Mouse (Mus musculus) hindbrain, embryonic 10.5 days (tissue): ENCODE results near the gene Krtap5-1. TPM values are rescaled to one million over a fixed set of nuclear protein-coding genes. Genes with fewer than 3 reads are reported as not detected.
"Not testable (repeated sequence)": the region's sequence is repeated elsewhere in the genome, so short reads cannot be mapped to it uniquely, and the experiment has no call there.

Experiments used
- DNase-seq: peaks from one replicate; pipeline ENCODE4 v3.0.0-alpha.2; 2017; ENCODE audit warnings: low spot score
- H3K27ac ChIP-seq: fragments of 300-500 bp; sonication (generic); 2 replicates; pipeline ENCODE4 v1.5.1; 2016; ENCODE audit warnings: mild to moderate bottlenecking, moderate library complexity
- H3K27me3 ChIP-seq: fragments of 300-500 bp; sonication (generic); 2 replicates; pipeline ENCODE4 v1.6.1; 2016; ENCODE audit warnings: mild to moderate bottlenecking; ENCODE audit not compliant: poor library complexity, insufficient read depth, severe bottlenecking
- H3K36me3 ChIP-seq: fragments of 300-500 bp; sonication (generic); 2 replicates; pipeline ENCODE4 v1.6.1; 2016; ENCODE audit warnings: mild to moderate bottlenecking, moderate library complexity
- H3K4me1 ChIP-seq: fragments of 300-500 bp; sonication (generic); replicated peaks from 2 replicates; pipeline ENCODE4 v1.6.1; 2016; ENCODE audit warnings: mild to moderate bottlenecking
- H3K4me3 ChIP-seq: fragments of 300-500 bp; sonication (generic); 2 replicates; pipeline ENCODE4 v1.5.1; 2016; ENCODE audit warnings: mild to moderate bottlenecking, moderate library complexity
- H3K9me3 ChIP-seq: fragments of 300-500 bp; sonication (generic); 2 replicates; pipeline ENCODE4 v1.6.1; 2016; ENCODE audit warnings: mild to moderate bottlenecking, moderate library complexity
- WGBS: fragments of 180-500 bp; shearing (Covaris S2); methylation state at CpG from one replicate; pipeline ENCODE4 v1.1.7; 2016; 5-methylcytosine and 5-hydroxymethylcytosine counted together
- polyA plus RNA-seq: library from polyadenylated mRNA; unstranded; fragments of >200 nt; fragmentation: Nextera tagmentation; extraction: Ambion mirVana; gene quantifications from 2 replicates; pipeline ENCODE4 v1.2.1, GENCODE M21; 2016

The Krtap5-1 gene
- polyA plus RNA-seq, 1 experiment from 2014 or later, result not detected

- 92% methylated on average over 6 of the region's 6 CpGs for WGBS
- Histone ChIP-seq H3K27ac (no peak overlapping the region), H3K36me3 (no peaks in the 10 kb centered on the region), H3K4me3 (no peak overlapping the region), H3K9me3 (no peaks in the 10 kb centered on the region), H3K27me3 (peaks cover 5% of the 10 kb centered on the region; the same call in 1 of the 2 replicates), H3K4me1 (peaks cover 22% of the 10 kb centered on the region)
- DNase-seq, result no peak
These were observed 25.7 kb upstream of the Krtap5-1 start for GRCm38 (mm10) chr7:142322641-142323040.

GRCm38 (mm10) chr7:142321637-142322306 lies 24.9 kb upstream of the Krtap5-1 start:
- H3K4me1 ChIP-seq, result peaks cover 22% of the 10 kb centered on the region
- peak overlapping the region; percentile 64; the same call in 1 of the 2 replicates for H3K27ac ChIP-seq
- WGBS, result 66% methylated on average over 7 of the region's 10 CpGs
- not testable (repeated sequence) for H3K36me3 ChIP-seq, H3K9me3 ChIP-seq, H3K4me3 ChIP-seq, DNase-seq, H3K27me3 ChIP-seq

- peaks cover 5% of the 10 kb centered on the region; the same call in 1 of the 2 replicates for H3K27me3 ChIP-seq
- H3K27ac ChIP-seq, result peak overlapping the region; percentile 63
- 41% methylated on average over 2 of the region's 2 CpGs for WGBS
- no peak for DNase-seq
- H3K36me3 ChIP-seq, result no peaks in the 10 kb centered on the region
- peaks cover 22% of the 10 kb centered on the region for H3K4me1 ChIP-seq
- H3K9me3 ChIP-seq, result no peaks in the 10 kb centered on the region
- no peak overlapping the region for H3K4me3 ChIP-seq
These were observed 24.0 kb upstream of the Krtap5-1 start for GRCm38 (mm10) chr7:142320906-142321305.

GRCm38 (mm10) chr7:142319124-142319523 lies 22.2 kb upstream of the Krtap5-1 start:
- DNase-seq, result no peak
- H3K27me3 ChIP-seq, result peaks cover 5% of the 10 kb centered on the region; the same call in 1 of the 2 replicates
- no peak overlapping the region for H3K27ac ChIP-seq
- H3K4me1 ChIP-seq, result peaks cover 27% of the 10 kb centered on the region
- 84% methylated on average over 11 of the region's 11 CpGs for WGBS
- H3K9me3 ChIP-seq, result no peaks in the 10 kb centered on the region
- H3K4me3 ChIP-seq, result no peak overlapping the region
- no peaks in the 10 kb centered on the region for H3K36me3 ChIP-seq

- WGBS, result 80% methylated on average over 5 of the region's 5 CpGs
- H3K4me3 ChIP-seq, result no peak overlapping the region
- no peak for DNase-seq
- H3K27ac ChIP-seq, result 0 out of 2 replicates have a peak overlapping the region, but pooled peaks have one; percentile 23
- peaks cover 5% of the 10 kb centered on the region; the same call in 1 of the 2 replicates for H3K27me3 ChIP-seq
- H3K9me3 ChIP-seq, result no peaks in the 10 kb centered on the region
- no peaks in the 10 kb centered on the region for H3K36me3 ChIP-seq
- peaks cover 27% of the 10 kb centered on the region for H3K4me1 ChIP-seq
These were observed 20.3 kb upstream of the Krtap5-1 start for GRCm38 (mm10) chr7:142317216-142317615.

GRCm38 (mm10) chr7:142316558-142316957 lies 19.6 kb upstream of the Krtap5-1 start:
- Histone ChIP-seq H3K4me3 (no peak overlapping the region), H3K36me3 (no peaks in the 10 kb centered on the region), H3K9me3 (no peaks in the 10 kb centered on the region), H3K27ac (no peak overlapping the region), H3K27me3 (peaks cover 5% of the 10 kb centered on the region; the same call in 1 of the 2 replicates), H3K4me1 (peaks cover 23% of the 10 kb centered on the region)
- peak; percentile 56 for DNase-seq
- 45% methylated on average over 6 of the region's 6 CpGs for WGBS

- Histone ChIP-seq H3K27ac (no peak overlapping the region), H3K9me3 (no peaks in the 10 kb centered on the region), H3K4me3 (no peak overlapping the region), H3K27me3 (no peaks in the 10 kb centered on the region), H3K4me1 (peaks cover 8% of the 10 kb centered on the region; the same call in 1 of the 2 replicates), H3K36me3 (no peaks in the 10 kb centered on the region)
- no peak for DNase-seq
- 58% methylated on average over 5 of the region's 5 CpGs for WGBS
These were observed 17.8 kb upstream of the Krtap5-1 start for GRCm38 (mm10) chr7:142314600-142315285.

GRCm38 (mm10) chr7:142303929-142304328 lies 7.0 kb upstream of the Krtap5-1 start:
- H3K4me3 ChIP-seq, H3K4me1 ChIP-seq, DNase-seq, H3K9me3 ChIP-seq, H3K27ac ChIP-seq, H3K36me3 ChIP-seq: not testable (repeated sequence)
- H3K27me3 ChIP-seq, result peaks cover 11% of the 10 kb centered on the region; the same call in 1 of the 2 replicates
- 91% methylated on average over 1 of the region's 1 CpGs for WGBS

GRCm38 (mm10) chr7:142303249-142303648 lies 6.3 kb upstream of the Krtap5-1 start, which contains the start of gene Krtap5-4:
Krtap5-4 (plus strand) TSS chr7:142303549.
- Histone ChIP-seq H3K4me1 (no peaks in the 10 kb centered on the region), H3K27me3 (peaks cover 11% of the 10 kb centered on the region; the same call in 1 of the 2 replicates), H3K4me3 (no peak within 1 kb of the TSS), H3K36me3 (no peaks in the 10 kb centered on the region), H3K9me3 (no peaks in the 10 kb centered on the region), H3K27ac (no peak within 1 kb of the TSS)
- no peak for DNase-seq
- 70% methylated on average over 3 of the region's 3 CpGs for WGBS

GRCm38 (mm10) chr7:142296108-142296507 lies 810 bp downstream of the Krtap5-1 start:
- H3K27me3 ChIP-seq, result peaks cover 11% of the 10 kb centered on the region; the same call in 1 of the 2 replicates
- not testable (repeated sequence) for H3K36me3 ChIP-seq, DNase-seq, H3K27ac ChIP-seq, H3K9me3 ChIP-seq, H3K4me3 ChIP-seq, H3K4me1 ChIP-seq
- 36% methylated on average over 4 of the region's 4 CpGs for WGBS

GRCm38 (mm10) chr7:142295418-142295817 lies 1.5 kb downstream of the Krtap5-1 start:
- no peaks in the 10 kb centered on the region for H3K36me3 ChIP-seq
- H3K4me3 ChIP-seq, result no peak overlapping the region
- H3K27ac ChIP-seq, result no peak overlapping the region
- H3K27me3 ChIP-seq, result peaks cover 5% of the 10 kb centered on the region; the same call in 1 of the 2 replicates
- 0 out of 2 replicates have a peak, but pooled peaks cover 2% of the 10 kb centered on the region for H3K4me1 ChIP-seq
- no peak for DNase-seq
- no peaks in the 10 kb centered on the region for H3K9me3 ChIP-seq

GRCm38 (mm10) chr7:142293851-142294250 lies 3.1 kb downstream of the Krtap5-1 start:
- DNase-seq, result peak; percentile 34
- 0% methylated on average over 2 of the region's 2 CpGs for WGBS
- not testable (repeated sequence) for H3K27me3 ChIP-seq, H3K9me3 ChIP-seq, H3K36me3 ChIP-seq, H3K27ac ChIP-seq, H3K4me3 ChIP-seq, H3K4me1 ChIP-seq
